Mouse (Mus musculus) WW6 (cell line): Measurements from ENCODE around the gene Dcaf10.
A peak's percentile ranks its signal among the peaks of the same experiment; 100 is the strongest.
"Not testable (repeated sequence)": the region's sequence is repeated elsewhere in the genome, so short reads cannot be mapped to it uniquely, and the experiment has no call there.

Experiments
- DNase-seq: peaks from one replicate; pipeline ENCODE4 v3.0.0-alpha.2; 2013; ENCODE audit warnings: low read depth, low spot score

Dcaf10 gene

DNA sequence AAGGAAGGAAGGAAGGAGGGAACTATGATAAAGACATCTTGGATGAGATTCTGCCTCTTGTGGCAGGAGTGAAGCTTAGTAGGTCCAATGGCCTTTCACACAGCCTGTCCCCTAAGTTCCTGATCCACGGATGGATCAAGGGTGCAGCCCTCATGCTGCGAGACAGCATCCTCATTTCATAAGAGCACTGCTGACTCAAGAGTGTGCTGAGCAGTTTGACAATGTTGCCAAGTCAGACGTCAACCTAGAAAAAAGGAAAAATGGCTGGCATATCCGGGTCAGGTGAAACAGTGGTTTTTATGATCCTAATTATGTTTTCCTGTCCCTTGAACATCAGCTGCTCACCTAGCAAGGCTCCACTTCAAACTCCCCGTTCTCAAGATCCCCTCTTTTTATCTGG is 51.8 kb downstream of the Dcaf10 start:
- no peak for DNase-seq

DNA sequence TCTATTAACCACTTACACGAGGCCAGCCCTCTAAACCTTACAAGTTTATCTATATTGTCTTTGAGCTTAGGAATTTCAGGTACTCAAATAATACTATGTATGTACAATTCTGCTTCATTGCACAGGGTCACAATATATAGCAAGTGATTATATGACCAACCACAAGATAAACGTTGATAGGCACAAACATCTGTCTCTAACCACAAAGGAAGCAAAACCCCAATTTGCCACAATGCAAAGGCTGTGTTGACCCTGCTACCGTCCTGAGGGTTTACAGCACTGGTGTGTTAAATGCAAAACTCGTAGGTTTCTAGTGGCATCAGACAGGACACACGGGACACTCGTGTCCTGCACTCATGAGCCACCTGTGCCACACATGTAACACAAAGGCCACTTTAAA is 54.3 kb downstream of the Dcaf10 start:
- not testable (repeated sequence) for DNase-seq

DNA sequence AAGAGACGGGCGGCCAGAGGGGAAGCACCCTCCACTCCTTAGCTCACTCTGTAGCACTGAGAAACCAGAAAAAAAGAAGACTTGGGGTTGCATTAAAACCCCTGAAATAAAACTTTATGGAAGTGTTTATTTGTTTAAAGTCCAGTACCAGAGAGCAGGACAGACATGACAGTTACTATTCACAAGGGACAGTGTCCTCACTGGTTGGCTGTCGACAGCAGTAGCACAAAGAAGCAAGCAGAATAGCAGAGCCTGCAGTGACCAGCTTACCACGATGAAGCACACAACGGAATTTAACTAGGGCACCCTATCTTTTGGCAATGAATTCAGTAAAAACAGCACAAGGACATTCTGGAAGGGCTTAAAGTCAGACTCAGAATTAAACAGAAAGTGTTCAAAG is 56.4 kb downstream of the Dcaf10 start:
- not testable (repeated sequence) for DNase-seq

DNA sequence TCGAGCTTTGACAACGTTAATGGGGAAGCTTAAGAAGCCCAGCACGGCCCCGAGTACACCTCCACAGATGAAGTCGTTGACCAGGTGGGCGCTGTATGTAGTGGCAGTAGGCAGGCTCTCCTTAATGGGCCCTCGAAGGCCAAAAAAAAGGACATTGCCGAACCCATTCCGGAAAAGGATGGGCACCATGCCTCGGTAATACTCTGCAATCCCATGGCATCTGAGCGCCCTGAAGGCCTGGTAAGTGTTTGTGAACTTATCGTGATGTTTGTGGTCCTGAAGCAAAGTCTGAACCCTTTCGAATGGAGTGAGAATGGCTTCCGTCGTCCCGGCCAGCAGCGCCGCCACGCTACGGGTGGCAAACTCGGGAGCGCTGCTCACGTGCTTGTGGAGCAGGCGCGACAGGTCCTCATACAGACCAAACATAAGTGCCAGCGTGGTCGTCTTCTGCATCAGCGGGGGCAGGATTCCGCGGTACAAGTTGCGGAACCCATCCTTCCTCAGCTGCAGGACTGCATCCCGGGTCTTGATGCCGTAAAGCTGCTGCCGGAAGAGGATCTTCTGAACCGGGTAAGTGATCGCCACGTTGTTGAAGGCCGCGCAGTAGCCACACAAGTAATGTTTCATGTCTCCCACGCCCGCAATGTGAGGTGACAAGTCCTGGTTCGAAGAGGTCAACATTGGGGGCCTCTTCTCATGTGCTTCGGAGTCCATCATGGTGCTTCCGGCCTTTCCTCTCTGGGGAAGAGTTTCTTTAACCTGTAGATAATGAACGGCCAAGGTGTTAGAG is 57.7 kb downstream of the Dcaf10 start:
- no peak for DNase-seq

DNA sequence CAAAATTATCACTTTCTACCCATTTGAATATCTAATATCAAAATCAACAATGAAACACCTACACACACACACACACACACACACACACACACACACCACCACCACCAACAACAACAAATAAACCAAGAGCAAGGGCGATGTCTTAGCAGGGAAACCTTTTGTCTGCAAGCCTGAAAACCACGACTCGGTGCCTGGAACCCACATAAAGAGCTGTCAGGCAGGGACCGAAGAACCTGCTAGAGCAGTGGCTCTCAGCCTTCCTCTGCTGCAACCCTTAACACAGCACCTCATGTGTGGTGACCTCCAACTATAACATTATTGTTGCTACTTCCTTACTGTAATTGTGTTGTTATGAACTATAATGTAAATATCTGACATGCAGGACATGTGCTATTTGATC is 60.4 kb downstream of the Dcaf10 start:
- DNase-seq = no peak

DNA sequence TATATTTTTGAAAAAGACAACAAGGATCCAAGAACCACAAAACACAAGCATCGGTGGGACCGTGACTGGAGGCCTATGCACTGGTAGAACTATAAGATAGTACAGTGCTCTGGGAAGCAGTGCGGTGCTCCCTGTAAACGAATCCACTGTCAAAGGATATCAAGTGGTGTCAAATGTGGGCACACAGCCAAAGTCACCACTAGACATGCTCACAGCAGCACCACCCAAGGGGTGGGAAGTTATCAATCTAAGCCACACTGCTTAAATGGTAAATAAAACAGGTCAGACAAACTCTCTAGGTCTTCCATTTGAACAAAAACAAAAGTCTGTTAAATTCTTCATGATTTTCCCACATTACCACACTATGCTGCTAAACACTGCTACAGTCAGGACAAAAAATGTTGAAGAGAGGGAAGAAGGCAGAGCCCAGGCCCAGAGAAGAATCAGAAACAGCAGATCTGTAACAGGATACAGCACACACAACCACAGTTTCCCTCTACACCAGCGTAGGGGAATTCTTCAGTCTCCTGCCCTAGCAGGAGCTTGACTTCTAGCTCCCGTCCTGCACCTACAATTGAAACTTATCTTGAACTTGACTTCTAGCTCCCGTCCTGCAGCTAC is 61.1 kb downstream of the Dcaf10 start:
- DNase-seq = no peak

DNA sequence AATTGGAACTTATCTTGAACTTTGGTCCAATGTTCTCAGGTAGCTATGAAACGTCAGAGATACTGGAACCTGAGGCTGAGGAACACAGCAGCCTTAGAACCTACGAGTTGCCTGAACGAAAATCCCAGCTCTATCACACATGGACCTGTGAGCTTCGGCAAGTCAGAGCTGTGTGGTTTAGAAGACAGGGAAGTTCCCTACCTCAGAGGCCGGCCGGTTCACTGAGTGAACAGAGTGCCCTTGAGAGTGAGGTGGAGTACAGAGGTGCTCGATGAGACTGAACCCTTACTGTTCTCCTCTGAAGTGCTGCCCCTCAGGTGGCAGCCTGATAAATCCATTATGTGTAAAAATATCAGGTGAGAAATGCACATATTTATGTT is 61.6 kb downstream of the Dcaf10 start:
- no peak for DNase-seq

DNA sequence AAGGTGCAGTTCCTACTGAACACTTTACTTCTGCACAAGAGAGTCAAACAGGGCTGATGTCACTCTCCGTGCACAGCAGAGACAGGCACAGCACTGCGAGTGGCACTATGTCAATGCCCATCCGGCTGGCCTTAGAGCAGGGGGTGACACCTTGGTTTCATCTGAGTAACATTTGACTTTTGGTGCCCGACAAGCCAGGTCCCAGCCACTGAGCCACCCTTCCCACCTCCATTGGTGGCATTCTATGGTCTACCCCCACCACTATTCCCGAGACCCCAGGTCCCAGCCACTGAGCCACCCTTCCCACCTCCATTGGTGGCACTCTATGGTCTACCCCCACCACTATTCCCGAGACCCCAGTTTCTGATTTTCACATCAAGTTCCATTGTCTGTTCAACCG is 62.2 kb downstream of the Dcaf10 start:
- no peak for DNase-seq

DNA sequence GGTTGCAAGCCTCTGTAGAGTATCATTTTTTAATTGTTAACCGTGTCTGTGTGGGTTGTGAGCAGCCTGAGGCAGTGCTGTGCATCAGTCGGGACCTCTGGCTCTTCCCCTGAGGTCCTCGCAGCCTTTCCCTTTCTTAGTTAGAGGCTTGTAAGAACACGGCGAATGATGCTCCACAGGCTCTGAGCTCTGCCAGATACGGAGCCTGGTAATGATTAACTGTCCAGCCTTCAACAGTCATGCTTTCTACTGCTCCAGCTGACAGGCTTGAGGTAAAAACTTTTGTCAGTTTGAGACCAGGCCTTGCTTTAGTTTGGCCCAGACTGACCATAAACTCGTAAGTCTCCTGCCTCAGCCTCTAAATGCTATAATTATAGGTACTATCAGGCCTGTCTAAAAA is 63.4 kb downstream of the Dcaf10 start:
- no peak for DNase-seq

DNA sequence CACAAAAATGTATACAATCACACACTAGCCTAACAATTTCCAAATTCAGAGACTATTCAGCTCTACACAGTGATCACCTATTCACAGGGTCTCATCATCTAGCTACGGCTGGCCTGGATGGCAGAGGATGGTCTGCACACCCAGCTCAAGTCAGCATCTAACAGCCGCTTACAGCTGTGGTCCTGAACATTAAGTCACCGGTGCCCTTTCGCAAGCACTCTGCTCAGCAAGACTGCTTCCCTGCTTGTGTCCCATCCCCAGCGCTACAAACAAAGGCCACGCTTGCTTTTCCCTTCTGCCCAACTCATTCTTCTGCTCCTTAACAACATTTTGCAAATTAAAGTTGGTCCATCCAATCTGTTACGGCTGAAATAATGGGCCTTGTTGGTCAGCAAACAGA is 64.5 kb downstream of the Dcaf10 start:
- no peak for DNase-seq

DNA sequence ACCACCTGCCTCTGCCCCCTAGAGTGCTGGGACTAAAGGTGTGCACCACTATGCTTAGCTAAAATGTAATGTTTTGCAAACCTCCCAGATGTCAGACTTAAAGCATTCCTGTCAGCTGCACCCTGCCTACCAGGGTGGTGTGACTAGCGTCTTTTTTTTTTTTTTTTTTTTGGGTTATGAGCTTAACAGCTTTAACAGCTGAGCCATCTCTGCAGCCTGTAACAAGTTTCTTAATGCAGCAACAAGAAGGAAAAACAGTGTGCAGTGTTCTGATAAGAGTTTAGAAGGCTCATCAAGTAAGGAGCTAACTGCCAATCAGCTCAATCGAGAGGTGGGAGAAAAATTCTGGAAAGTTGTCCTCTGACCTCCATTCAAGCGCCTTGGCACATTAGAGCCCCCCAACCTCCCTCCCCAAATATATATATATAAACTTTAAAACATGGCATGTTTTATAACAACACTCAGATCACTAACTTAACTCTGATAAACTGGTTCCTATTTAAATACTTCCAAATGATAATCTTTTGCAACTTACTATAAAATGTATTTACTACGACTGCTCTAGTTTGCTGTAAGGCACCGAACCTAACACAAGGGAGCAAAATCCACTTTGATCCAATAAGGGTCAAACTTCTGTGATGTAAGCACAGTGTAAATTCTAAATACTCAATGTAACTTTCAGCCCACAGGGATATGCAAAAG is 65.3 kb downstream of the Dcaf10 start:
- DNase-seq = no peak

DNA sequence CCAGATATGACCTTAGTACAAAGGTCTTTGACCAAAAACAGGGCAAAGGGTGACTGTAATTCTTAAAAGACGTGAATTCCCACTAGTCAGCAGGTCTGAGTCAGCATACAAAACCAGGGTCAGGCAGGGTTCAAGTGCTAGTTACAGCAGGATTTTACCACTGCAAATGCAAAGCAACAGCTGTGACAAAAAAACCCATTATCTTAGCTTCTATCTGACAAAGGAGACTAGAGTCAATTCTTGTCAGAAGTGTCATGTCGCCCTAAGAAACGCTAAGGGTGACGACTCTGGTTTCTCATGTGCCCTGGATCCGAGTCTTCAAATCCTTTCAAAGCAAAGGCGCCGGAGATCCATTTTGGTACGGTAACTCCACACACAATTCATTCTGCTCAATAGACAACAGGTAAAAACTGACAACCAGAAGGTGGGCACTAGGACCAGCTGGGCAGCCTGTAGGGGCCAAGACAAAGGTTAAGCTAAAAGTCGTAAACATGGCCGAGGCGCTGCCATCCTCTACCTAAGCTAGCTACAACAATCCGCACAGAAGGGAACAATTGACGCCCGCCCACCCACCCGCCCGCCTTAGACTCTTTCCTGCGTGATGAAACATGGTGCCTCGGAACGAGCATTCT is 65.9 kb downstream of the Dcaf10 start:
- no peak for DNase-seq

DNA sequence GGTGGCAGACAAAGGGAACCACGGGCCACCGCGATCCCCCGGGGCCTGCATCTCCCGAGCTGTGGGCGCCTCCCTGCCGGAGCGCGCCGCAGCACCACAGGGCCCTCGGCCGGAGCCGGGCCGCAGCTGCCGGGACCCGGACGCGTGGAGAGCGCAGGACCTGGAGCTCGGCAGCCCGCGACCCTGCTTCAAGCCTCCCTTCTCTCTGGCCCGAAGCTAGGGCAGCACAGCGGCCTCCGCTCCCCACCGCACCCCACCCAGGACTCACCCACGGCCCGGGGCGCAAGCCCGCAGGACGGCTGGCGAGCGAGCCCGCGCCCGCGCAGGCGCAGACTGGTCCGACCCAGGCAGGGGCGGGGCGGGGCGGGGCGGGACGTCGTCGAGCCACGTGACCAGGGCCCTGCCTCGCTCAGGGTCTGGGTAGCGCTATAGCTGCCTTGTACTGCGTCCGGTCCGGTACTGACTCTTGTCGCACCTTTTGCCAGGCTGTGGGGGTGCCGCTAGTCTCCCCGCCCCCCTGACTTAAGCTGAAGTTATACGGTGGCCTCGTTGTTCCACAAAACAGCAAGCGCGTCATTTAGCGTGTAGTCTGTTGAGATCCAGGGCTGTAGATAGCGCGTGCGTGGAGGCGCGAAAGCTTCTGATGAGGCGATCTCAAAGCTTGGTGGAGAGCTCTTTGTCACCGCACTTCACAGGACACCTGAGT is 66.7 kb downstream of the Dcaf10 start, which contains the start of gene Slc25a51:
Slc25a51 (minus strand) TSS at position 340 of the 706 bp plus-strand sequence.
- DNase-seq = peak; percentile 82

DNA sequence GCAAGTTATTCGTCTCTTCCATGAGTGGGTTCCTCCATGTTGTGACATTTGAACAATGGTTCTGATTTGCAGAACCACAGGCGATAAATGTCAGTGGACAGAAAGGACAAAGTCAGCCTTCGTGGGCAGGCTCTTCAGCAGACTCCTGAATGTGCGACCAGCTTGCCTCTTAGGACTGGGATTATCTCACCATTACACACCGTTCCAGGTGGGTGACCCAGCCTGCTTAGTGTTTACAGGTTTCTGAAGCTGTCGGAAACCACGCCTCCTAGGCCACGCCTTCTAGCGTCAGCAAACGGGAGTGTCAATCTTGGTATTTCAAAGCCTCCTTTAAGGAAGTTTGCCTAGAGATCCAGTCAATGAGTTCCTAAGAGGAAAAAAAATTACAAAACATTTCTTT is 67.4 kb downstream of the Dcaf10 start:
- DNase-seq = peak; percentile 47

DNA sequence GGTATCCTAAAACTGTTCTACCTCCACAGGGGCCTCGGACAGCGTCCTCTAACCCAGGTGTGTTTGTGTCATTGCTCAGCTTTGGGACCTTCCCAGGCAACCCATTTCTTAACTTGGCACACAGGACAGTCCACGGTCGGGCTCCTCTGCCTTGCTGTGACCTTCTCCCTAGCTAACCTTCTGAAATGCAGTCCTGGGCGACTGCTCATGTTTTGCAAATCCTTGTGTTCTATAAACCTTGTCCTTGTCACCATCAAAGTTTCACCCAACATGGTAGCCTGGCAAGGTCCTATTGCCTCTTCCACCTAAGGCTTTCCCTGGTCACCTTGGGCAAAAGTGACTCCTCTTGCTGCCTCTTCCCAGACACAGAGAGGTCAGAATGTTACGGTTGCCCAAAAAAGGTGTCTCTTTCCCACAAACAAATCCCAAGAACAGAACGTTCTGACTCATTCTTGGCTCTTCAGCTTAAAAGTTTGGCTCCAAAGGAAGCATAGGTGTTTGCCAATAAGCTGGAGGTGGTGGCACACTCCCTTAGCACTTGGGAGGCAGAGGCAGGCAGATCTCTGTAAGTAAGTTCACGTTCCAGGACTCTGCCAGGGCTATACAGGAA is 69.4 kb downstream of the Dcaf10 start:
- DNase-seq = no peak

DNA sequence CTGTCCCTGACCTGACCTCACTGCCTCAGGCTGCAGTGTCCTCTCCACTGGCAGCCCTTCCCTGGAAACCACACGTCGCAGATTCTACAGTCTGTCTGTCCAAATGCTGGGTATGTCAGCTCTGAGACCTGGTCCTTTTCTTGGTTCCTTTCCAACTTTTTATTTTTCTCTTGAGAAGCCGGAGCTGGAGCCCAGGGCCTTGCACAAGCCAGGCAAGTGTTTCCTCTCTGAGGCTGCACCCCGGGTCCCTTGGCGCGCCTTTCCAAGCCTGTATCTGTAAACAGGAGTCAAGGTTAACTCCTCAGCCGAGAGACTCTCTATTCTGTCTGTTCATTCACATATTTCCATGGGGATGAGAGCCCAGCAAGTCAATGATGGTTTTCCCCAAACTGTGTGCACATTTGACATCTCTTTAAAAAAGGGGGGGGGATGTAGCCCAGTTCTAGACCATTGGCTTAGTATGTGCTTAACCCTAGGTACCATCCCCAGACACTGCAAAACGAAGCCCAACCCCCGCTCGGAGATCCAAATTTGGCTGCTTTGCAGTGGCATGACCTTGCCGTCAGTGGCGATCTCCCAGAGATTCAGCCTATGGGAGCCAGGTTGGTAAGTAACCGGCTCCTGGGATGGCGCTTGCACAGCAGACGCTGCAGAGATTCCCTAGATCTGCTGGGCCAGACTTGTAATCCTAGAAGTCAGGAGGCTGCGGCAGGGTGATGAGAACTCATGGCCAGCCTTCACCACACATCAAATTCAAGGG is 70.7 kb downstream of the Dcaf10 start:
- DNase-seq = no peak

DNA sequence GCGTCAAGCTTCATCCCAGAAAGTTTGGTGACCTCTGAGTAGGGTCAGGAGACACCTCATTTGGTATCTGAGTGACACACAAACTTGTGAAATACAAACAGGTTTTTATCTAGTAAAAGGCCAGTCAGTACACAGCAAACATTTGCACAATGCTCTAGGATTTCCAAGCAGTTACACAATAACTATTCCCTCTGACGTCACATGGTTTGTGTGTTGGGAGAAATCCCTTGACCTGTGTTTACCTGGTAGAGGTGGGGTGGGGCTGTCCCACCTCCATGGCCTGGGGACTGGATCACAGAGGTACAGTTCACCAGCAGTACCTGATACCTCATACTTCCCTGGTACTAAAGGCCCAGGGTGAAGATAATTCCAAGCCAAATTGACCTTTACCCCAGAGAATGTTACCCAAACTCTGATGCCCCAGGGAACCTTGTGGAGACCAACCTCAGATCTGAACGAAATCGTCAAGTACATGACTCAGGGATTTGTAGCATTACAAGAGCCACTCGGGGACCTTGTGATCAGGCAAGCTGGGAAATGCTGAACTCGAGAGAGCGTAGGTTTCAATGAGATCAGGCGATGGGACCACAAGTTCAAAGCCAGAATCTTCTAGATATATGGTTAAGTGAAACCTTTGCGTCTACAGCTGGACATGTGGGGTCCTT is 71.9 kb downstream of the Dcaf10 start:
- no peak for DNase-seq

DNA sequence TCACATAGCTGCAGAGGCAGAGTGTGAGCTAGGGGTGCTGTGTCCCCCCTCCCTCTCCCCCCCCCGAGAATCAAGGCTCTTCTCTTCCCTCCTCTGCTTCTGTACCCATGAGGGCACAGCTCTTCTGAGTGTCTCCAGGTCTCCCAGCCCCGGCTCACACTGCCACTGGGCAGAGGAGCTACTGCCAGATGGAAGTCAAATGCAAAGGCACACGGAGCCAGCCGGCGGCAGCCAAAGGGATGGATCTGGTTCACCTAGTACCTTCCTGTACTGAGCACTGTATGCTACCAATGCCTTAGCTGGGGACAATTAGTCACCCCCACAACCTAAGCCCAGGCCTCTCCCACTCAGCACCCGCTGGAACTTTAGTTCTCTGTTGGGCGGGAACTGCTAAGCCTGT is 74.4 kb downstream of the Dcaf10 start:
- DNase-seq = no peak

DNA sequence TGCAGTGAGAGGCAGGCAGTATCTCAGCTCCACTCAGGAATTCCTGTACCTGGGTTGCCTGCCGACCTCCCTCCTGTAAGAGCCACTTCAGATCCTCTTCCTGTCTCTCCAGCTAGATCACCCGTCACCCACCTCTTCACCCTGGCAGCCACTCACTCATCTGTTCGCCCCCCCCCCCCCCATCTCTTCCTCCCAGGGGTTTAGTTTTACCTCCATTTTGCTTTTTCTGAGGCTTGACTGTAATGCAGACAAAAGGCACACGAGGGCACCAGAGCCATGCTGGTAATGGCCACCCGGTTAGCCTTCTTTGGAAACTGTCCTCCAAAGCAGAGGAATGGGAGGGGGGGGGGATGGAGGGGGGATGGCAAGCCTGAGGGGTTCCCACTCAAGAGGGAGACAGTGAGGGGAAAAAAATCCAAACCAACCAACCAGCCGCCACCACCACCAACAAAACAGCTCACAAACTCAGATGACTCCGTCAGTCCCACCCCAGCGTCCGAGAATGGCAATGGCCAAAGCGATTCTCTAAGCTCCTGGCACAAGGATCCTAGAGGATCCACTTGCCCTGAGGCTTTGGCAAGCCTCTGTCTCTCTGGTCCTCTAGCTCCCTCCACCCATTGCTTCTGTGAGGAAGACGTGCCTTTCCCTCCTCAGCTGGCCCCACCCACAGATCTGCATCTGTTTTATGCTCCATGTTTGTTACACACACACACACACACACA is 76.5 kb downstream of the Dcaf10 start:
- no peak for DNase-seq
